Mouse (Mus musculus): ENCODE measurements around the gene Rnf168. TPM values are rescaled to one million over a fixed set of nuclear protein-coding genes. Genes with fewer than 3 reads are reported as not detected.

The Rnf168 gene
- polyA plus RNA-seq, 1 experiment from 2014 or later = 15.6 TPM

DNA sequence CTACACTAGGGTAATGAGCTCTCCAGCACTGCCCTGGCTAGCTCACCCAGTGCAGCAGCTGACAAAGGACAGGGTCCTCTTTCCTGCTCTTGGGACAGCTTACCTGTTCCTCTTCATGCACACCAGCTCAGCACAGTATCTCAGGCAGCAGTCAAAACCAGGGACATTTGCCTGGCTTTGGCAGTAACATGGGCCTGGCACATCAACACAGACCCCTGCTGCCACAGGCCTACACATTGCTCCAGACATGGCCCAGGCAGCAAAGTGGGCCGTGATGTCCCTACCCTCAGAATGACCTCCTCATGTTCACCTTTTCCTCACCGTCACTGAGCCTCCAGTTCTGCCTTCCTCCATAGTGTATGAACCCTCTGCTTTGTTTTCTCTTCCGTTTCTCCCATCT lies 73.5 kb downstream of the Rnf168 start:
- WGBS (ENCODE audit: insufficient replicate concordance) = 83% methylated on average over 3 of the region's 3 CpGs
- H3K27me3 ChIP-seq = no peaks in the 10 kb centered on the region
- H3K27ac ChIP-seq (replicated peaks) = no peak overlapping the region
- no peak overlapping the region for H3K9ac ChIP-seq
- H3K4me2 ChIP-seq = no peak overlapping the region
- no peaks in the 10 kb centered on the region for H3K9me3 ChIP-seq (replicated peaks)
- H3K4me1 ChIP-seq (replicated peaks) = peaks cover 4% of the 10 kb centered on the region; the same call in 1 of the 2 replicates
- ATAC-seq (ENCODE audit: insufficient read depth) = no peak
- H3K36me3 ChIP-seq (replicated peaks) = peaks cover 17% of the 10 kb centered on the region
- no peak overlapping the region for H3K4me3 ChIP-seq (replicated peaks)

MicroRNAs within 50 kb of the gene (microRNA counts, 519-probe panel; counts per million panel counts)
- 2,008 counts per million, percentile 23 among the panel's probes with 10 or more counts for microRNA mmu-miR-1946a

Small RNAs within 50 kb of the gene (microRNA-seq; reads per million reads assigned to microRNA genes)
- not detected for gene Mir1946a

Other genes with a start within 250 kb of the Rnf168 start
- 9.5 and 9.7 TPM in 2 replicates for gene Pak2, start 198.1 kb upstream of the Rnf168 start, polyA plus RNA-seq (2015; fragmentation: Nextera tagmentation; extraction: Ambion mirVana)
- gene Pigx, start 177.7 kb upstream of the Rnf168 start, polyA plus RNA-seq (2015; fragmentation: Nextera tagmentation; extraction: Ambion mirVana) = 27.8 and 31.5 TPM in 2 replicates
- 4.7 and 5.5 TPM in 2 replicates for gene Cep19, start 177.7 kb upstream of the Rnf168 start, polyA plus RNA-seq (2015; fragmentation: Nextera tagmentation; extraction: Ambion mirVana)
- gene Nrros, start 111.9 kb upstream of the Rnf168 start, polyA plus RNA-seq (2015; fragmentation: Nextera tagmentation; extraction: Ambion mirVana) = 24.1 and 24.5 TPM in 2 replicates
- 1.3 and 1.5 TPM in 2 replicates for gene Bex6, start 97.6 kb upstream of the Rnf168 start, polyA plus RNA-seq (2015; fragmentation: Nextera tagmentation; extraction: Ambion mirVana)
- 4.9 and 6.3 TPM in 2 replicates for gene Fbxo45, start 30.3 kb upstream of the Rnf168 start, polyA plus RNA-seq (2015; fragmentation: Nextera tagmentation; extraction: Ambion mirVana)
- gene Wdr53, start 30.2 kb upstream of the Rnf168 start, polyA plus RNA-seq (2015; fragmentation: Nextera tagmentation; extraction: Ambion mirVana) = 10.3 and 11.1 TPM in 2 replicates
- not detected in 2 replicates for gene Smco1, start 6.0 kb upstream of the Rnf168 start, polyA plus RNA-seq (2015; fragmentation: Nextera tagmentation; extraction: Ambion mirVana)
- 7.3 and 9.3 TPM in 2 replicates for gene Ubxn7, start 54.8 kb downstream of the Rnf168 start, polyA plus RNA-seq (2015; fragmentation: Nextera tagmentation; extraction: Ambion mirVana)
- not detected in 2 replicates for gene Tm4sf19, start 123.0 kb downstream of the Rnf168 start, polyA plus RNA-seq (2015; fragmentation: Nextera tagmentation; extraction: Ambion mirVana)
- 4.6 and 5.0 TPM in 2 replicates for gene Tctex1d2, start 142.2 kb downstream of the Rnf168 start, polyA plus RNA-seq (2015; fragmentation: Nextera tagmentation; extraction: Ambion mirVana)
- gene Pcyt1a, start 153.5 kb downstream of the Rnf168 start, polyA plus RNA-seq (2015; fragmentation: Nextera tagmentation; extraction: Ambion mirVana) = 38.3 and 39.5 TPM in 2 replicates
- gene Slc51a, start 210.4 kb downstream of the Rnf168 start, polyA plus RNA-seq (2015; fragmentation: Nextera tagmentation; extraction: Ambion mirVana) = 0.37 and 0.56 TPM in 2 replicates
- not detected in 2 replicates for gene Zdhhc19, start 218.8 kb downstream of the Rnf168 start, polyA plus RNA-seq (2015; fragmentation: Nextera tagmentation; extraction: Ambion mirVana)